Mouse (Mus musculus): ENCODE data around the gene Pik3c2b.

GRCm38 (mm10) chr1:133046441-133046931 is 1.0 kb downstream of the Pik3c2b start:
- TF ChIP-seq POLR2A (IDR thresholded peaks at IDR 0.05; ENCODE audit: insufficient read depth, low read depth, low read length) (no peak), CTCF (IDR thresholded peaks at IDR 0.05) (no peak), EP300 (IDR thresholded peaks at IDR 0.05; ENCODE audit: insufficient read depth, low read depth, low read length) (no peak)
